Mouse (Mus musculus) ovary, postnatal 36 days (tissue): Measurements from ENCODE around the gene Gpr107.

Source experiments
- DNase-seq: peaks from one replicate; pipeline ENCODE4 v3.0.0; 2022; ENCODE audit warnings: low spot score, mixed read lengths

The Gpr107 gene

GRCm38 (mm10) chr2:31127219-31127618, 24.9 kb upstream of the Gpr107 start:
- no peak for DNase-seq

- DNase-seq = no peak
These were observed 24.2 kb upstream of the Gpr107 start for GRCm38 (mm10) chr2:31127899-31128298.

- no peak for DNase-seq
These were observed 22.2 kb upstream of the Gpr107 start for GRCm38 (mm10) chr2:31129742-31130518.

GRCm38 (mm10) chr2:31130815-31131299, 21.3 kb upstream of the Gpr107 start:
- no peak for DNase-seq

- DNase-seq = no peak
These were observed 19.4 kb upstream of the Gpr107 start for GRCm38 (mm10) chr2:31132682-31133081.

- no peak for DNase-seq
These were observed 18.1 kb upstream of the Gpr107 start for GRCm38 (mm10) chr2:31133981-31134380.

- DNase-seq = no peak
These were observed 16.6 kb upstream of the Gpr107 start for GRCm38 (mm10) chr2:31135512-31135931.

- DNase-seq = no peak
These were observed 15.8 kb upstream of the Gpr107 start for GRCm38 (mm10) chr2:31136338-31136737.

- DNase-seq = no peak
These were observed 15.0 kb upstream of the Gpr107 start for GRCm38 (mm10) chr2:31137018-31137590.

GRCm38 (mm10) chr2:31139174-31139632, 12.9 kb upstream of the Gpr107 start:
- no peak for DNase-seq

GRCm38 (mm10) chr2:31139991-31140771, 11.9 kb upstream of the Gpr107 start:
- DNase-seq = no peak

GRCm38 (mm10) chr2:31140772-31141073, 11.4 kb upstream of the Gpr107 start:
- no peak for DNase-seq

- no peak for DNase-seq
These were observed 10.8 kb upstream of the Gpr107 start for GRCm38 (mm10) chr2:31141074-31141866.

- peak; percentile 86 for DNase-seq
These were observed 10.2 kb upstream of the Gpr107 start, which contains the start of gene Fnbp1 for GRCm38 (mm10) chr2:31141867-31142454. Gene Fnbp1, minus strand, starts transcription at chr2:31142008.

- no peak for DNase-seq
These were observed 9.6 kb upstream of the Gpr107 start for GRCm38 (mm10) chr2:31142505-31142904.

- no peak for DNase-seq
These were observed 8.8 kb upstream of the Gpr107 start for GRCm38 (mm10) chr2:31143326-31143725.

- DNase-seq = no peak
These were observed 8.1 kb upstream of the Gpr107 start for GRCm38 (mm10) chr2:31143768-31144695.

GRCm38 (mm10) chr2:31144901-31145300, 7.2 kb upstream of the Gpr107 start:
- DNase-seq = no peak

GRCm38 (mm10) chr2:31147054-31147453, 5.1 kb upstream of the Gpr107 start:
- DNase-seq = no peak

GRCm38 (mm10) chr2:31150762-31151161, 1.4 kb upstream of the Gpr107 start:
- no peak for DNase-seq
